Comparison of ENCODE assay signal across 28 mouse cellular contexts in genomic region chr9:98450976-98451375, GRCm38 (mm10). TPM values are rescaled to one million over a fixed set of nuclear protein-coding genes. Genes with fewer than 3 reads are reported as not detected.
DNase-seq lines count a peak whose midpoint lies in the region; ATAC-seq lines count a peak whose summit lies in the region.
"Had no signal": no experiment of that assay in that cellular context is flagged by ENCODE, and none has a peak within 500 bp of the region (broad histone marks: within the 10 kb centered on the region; RNA-seq: fewer than 3 reads in every experiment).

No protein-coding gene starts in this region.

- H3K36me3 ChIP-seq in intestine, embryonic 16.5 days (ENCODE audit: control insufficient read depth, insufficient read depth, low read length) = peaks cover 3% of the 10 kb centered on the region; the same call in 1 of the 2 replicates
- H3K36me3 ChIP-seq: liver, embryonic 13.5 days; midbrain, embryonic 12.5 days had no signal

- H3K27ac ChIP-seq in intestine, embryonic 16.5 days (ENCODE audit: low read length) = no peak overlapping the region
- H3K27ac ChIP-seq: kidney, postnatal 0 days; limb, embryonic 12.5 days; liver, embryonic 13.5 days; midbrain, embryonic 12.5 days; neural tube, embryonic 13.5 days had no signal

- 68% methylated on average over 1 of the region's 1 CpGs for WGBS in intestine, embryonic 16.5 days

- H3K4me3 ChIP-seq in intestine, embryonic 16.5 days (ENCODE audit: low read length) = no peak overlapping the region
- H3K4me3 ChIP-seq: limb, embryonic 12.5 days; liver, embryonic 13.5 days; midbrain, embryonic 12.5 days; neural tube, embryonic 13.5 days had no signal

- H3K4me2 ChIP-seq in intestine, embryonic 16.5 days (ENCODE audit: low read depth, low read length) = no peak overlapping the region
- H3K4me2 ChIP-seq: limb, embryonic 12.5 days; liver, embryonic 13.5 days; midbrain, embryonic 12.5 days; neural tube, embryonic 13.5 days had no signal

- H3K27me3 ChIP-seq in intestine, embryonic 16.5 days (replicated peaks; ENCODE audit: control insufficient read depth, insufficient read depth, low read length) = no peaks in the 10 kb centered on the region
- H3K27me3 ChIP-seq: limb, embryonic 12.5 days; liver, embryonic 13.5 days; midbrain, embryonic 12.5 days; neural tube, embryonic 13.5 days had no signal

- no peaks in the 10 kb centered on the region for H3K9me3 ChIP-seq in intestine, embryonic 16.5 days (ENCODE audit: control insufficient read depth, low read length)
- H3K9me3 ChIP-seq: limb, embryonic 12.5 days; liver, embryonic 13.5 days; midbrain, embryonic 12.5 days; neural tube, embryonic 13.5 days had no signal

- ATAC-seq in frontal cortex, adult (ENCODE audit: low TSS enrichment) = peak; percentile 62; the same call in 1 of the 2 replicates
- ATAC-seq in intestine, embryonic 16.5 days = no peak
- ATAC-seq: activated CD4-positive, CD25-positive, alpha-beta regulatory T cell, adult 4 months had no signal

- no peak for DNase-seq in frontal cortex, postnatal 36 days (ENCODE audit: low spot score in 2 of 2)
- DNase-seq in layer of hippocampus, adult 9-11 months = peak; percentile 37
- no peak for DNase-seq in layer of hippocampus, postnatal 25 days (ENCODE audit: extremely low spot score in 1 of 2, low spot score in 1 of 2)
- peak; percentile 61 for DNase-seq in brain, adult 2 months (ENCODE audit: low read depth, low spot score)
- DNase-seq in brain, embryonic 18.5 days (ENCODE audit: low read depth, low spot score) = peak; percentile 28
- DNase-seq: adrenal gland, adult 8-10 months; cerebellum, adult 9-10 months; gastrocnemius, postnatal 36 days; heart, postnatal 36 days; kidney, adult 18-20 months; liver, embryonic 13.5 days; lung, adult 2 months; lung, postnatal 14 days; thymus, postnatal 25 days had no signal

- no peaks in the 10 kb centered on the region for H3K4me1 ChIP-seq in intestine, embryonic 16.5 days (ENCODE audit: control insufficient read depth, insufficient read depth, low read length)
- H3K4me1 ChIP-seq: limb, embryonic 12.5 days; liver, embryonic 13.5 days; midbrain, embryonic 12.5 days had no signal

- H3K9ac ChIP-seq in intestine, embryonic 16.5 days (ENCODE audit: low read depth, low read length) = no peak overlapping the region
- H3K9ac ChIP-seq: limb, embryonic 12.5 days; liver, embryonic 13.5 days; midbrain, embryonic 12.5 days; neural tube, embryonic 13.5 days had no signal

RNA-seq across cellular contexts. Expression of gene Rbp1, which starts 28.2 kb away (rescaled TPM):
- total RNA-seq in layer of hippocampus, postnatal 25 days (2021) = 1 to 10 TPM; 3.1 to 4.4 TPM
- polyA plus RNA-seq in intestine, embryonic 16.5 days (2015; fragmentation: Nextera tagmentation; extraction: Ambion mirVana) = 42.9 and 51.5 TPM in 2 replicates

RNA-seq across cellular contexts. Expression of gene Rbp2, which starts 34.9 kb away (rescaled TPM):
- total RNA-seq in layer of hippocampus, postnatal 25 days (2021) = not detected
- 749 and 1,123 TPM in 2 replicates for polyA plus RNA-seq in intestine, embryonic 16.5 days (2015; fragmentation: Nextera tagmentation; extraction: Ambion mirVana)
- total RNA-seq: adrenal gland, adult 8-10 months; gastrocnemius, adult 18-20 months; gastrocnemius, postnatal 36 days; heart, adult 8-10 months; heart, postnatal 36 days; layer of hippocampus, postnatal 14 days; left cerebral cortex, postnatal 10 days; megakaryocyte progenitor cell, adult 5-6 weeks; MEL had no signal
- polyA plus RNA-seq: activated CD4-positive, CD25-positive, alpha-beta regulatory T cell, adult 4 months; limb, embryonic 12.5 days; spleen, adult 2 months had no signal

Comparison
In these comparisons a context has a peak if more than half of its experiments do, and no peak if none do; other contexts are left out.
1. DNase-seq: peak in layer of hippocampus, adult 9-11 months (single experiment), brain, adult 2 months (single experiment) and brain, embryonic 18.5 days (single experiment); none in frontal cortex, postnatal 36 days (0 of 2) and layer of hippocampus, postnatal 25 days (0 of 2).